Comparison of ENCODE assay signal across 8 mouse cellular contexts in genomic region chr12:108554120-108554841, GRCm38 (mm10). TPM values are rescaled to one million over a fixed set of nuclear protein-coding genes. Genes with fewer than 3 reads are reported as not detected.
A peak's percentile ranks its signal among the peaks of the same experiment; 100 is the strongest.
DNase-seq lines count a peak whose midpoint lies in the region; ATAC-seq and TF ChIP-seq lines count a peak whose summit lies in the region.

Evl (plus strand) TSS chr12:108554720.

- TF ChIP-seq CTCF in kidney, postnatal 0 days (IDR thresholded peaks at IDR 0.05; ENCODE audit: low read depth): no peak

- H3K9ac ChIP-seq in heart, embryonic 13.5 days: peak within 1 kb of the TSS; percentile 98
- peak within 1 kb of the TSS; percentile 93 for H3K9ac ChIP-seq in kidney, postnatal 0 days (ENCODE audit: low read depth, low read length)
- H3K9ac ChIP-seq in liver, embryonic 11.5 days (ENCODE audit: low read depth, low read length): peak within 1 kb of the TSS; percentile 83
- peak within 1 kb of the TSS; percentile 97 for H3K9ac ChIP-seq in stomach, embryonic 16.5 days (ENCODE audit: low read length)

- peak within 1 kb of the TSS; percentile 87 for H3K4me3 ChIP-seq in brown adipose tissue, adult 24 weeks (ENCODE audit: insufficient read depth, low read depth, low read length)
- H3K4me3 ChIP-seq in heart, embryonic 13.5 days: peak within 1 kb of the TSS; percentile 98
- H3K4me3 ChIP-seq in kidney, postnatal 0 days (replicated peaks; ENCODE audit: low read depth, low read length): peak within 1 kb of the TSS; percentile 96
- peak within 1 kb of the TSS; percentile 86 for H3K4me3 ChIP-seq in liver, embryonic 11.5 days (ENCODE audit: low read depth, low read length)
- H3K4me3 ChIP-seq in stomach, embryonic 16.5 days (replicated peaks; ENCODE audit: low read length): peak within 1 kb of the TSS; percentile 89

- peak within 1 kb of the TSS; percentile 88 for H3K4me2 ChIP-seq in heart, embryonic 13.5 days
- H3K4me2 ChIP-seq in kidney, postnatal 0 days (ENCODE audit: low read length): peak within 1 kb of the TSS; percentile 69
- peak within 1 kb of the TSS; percentile 88 for H3K4me2 ChIP-seq in liver, embryonic 11.5 days
- peak within 1 kb of the TSS; percentile 82 for H3K4me2 ChIP-seq in stomach, embryonic 16.5 days (ENCODE audit: low read depth, low read length)

- no peaks in the 10 kb centered on the region for H3K9me3 ChIP-seq in heart, embryonic 13.5 days
- no peaks in the 10 kb centered on the region for H3K9me3 ChIP-seq in kidney, postnatal 0 days (replicated peaks; ENCODE audit: low read length)
- no peaks in the 10 kb centered on the region for H3K9me3 ChIP-seq in liver, embryonic 11.5 days (ENCODE audit: control insufficient read depth, low read length)
- H3K9me3 ChIP-seq in stomach, embryonic 16.5 days (replicated peaks; ENCODE audit: control insufficient read depth, low read length): no peaks in the 10 kb centered on the region

- H3K4me1 ChIP-seq in brown adipose tissue, adult 24 weeks (ENCODE audit: control insufficient read depth, insufficient read depth, insufficient read length, low read length): peaks cover 13% of the 10 kb centered on the region
- H3K4me1 ChIP-seq in heart, embryonic 13.5 days: peaks cover 48% of the 10 kb centered on the region
- H3K4me1 ChIP-seq in kidney, postnatal 0 days (replicated peaks; ENCODE audit: insufficient read depth, low read length): peaks cover 6% of the 10 kb centered on the region
- H3K4me1 ChIP-seq in liver, embryonic 11.5 days (replicated peaks; ENCODE audit: control insufficient read depth, insufficient read depth, low read length): peaks cover 7% of the 10 kb centered on the region; the same call in 1 of the 2 replicates
- peaks cover 24% of the 10 kb centered on the region for H3K4me1 ChIP-seq in stomach, embryonic 16.5 days (ENCODE audit: control insufficient read depth, insufficient read depth, low read length)

- H3K27me3 ChIP-seq in heart, embryonic 13.5 days (replicated peaks): no peaks in the 10 kb centered on the region
- H3K27me3 ChIP-seq in kidney, postnatal 0 days (ENCODE audit: insufficient read depth, low read length): no peaks in the 10 kb centered on the region
- H3K27me3 ChIP-seq in liver, embryonic 11.5 days (replicated peaks; ENCODE audit: control insufficient read depth, insufficient read depth, low read length): peaks cover 10% of the 10 kb centered on the region
- no peaks in the 10 kb centered on the region for H3K27me3 ChIP-seq in stomach, embryonic 16.5 days (ENCODE audit: control insufficient read depth, insufficient read depth, low read length)

- WGBS in heart, embryonic 13.5 days: 3% methylated on average over 50 of the region's 50 CpGs
- 1% methylated on average over 50 of the region's 50 CpGs for WGBS in kidney, postnatal 0 days
- 4% methylated on average over 49 of the region's 50 CpGs for WGBS in liver, embryonic 11.5 days
- WGBS in stomach, embryonic 16.5 days: 2% methylated on average over 45 of the region's 50 CpGs

- H3K27ac ChIP-seq in brown adipose tissue, adult 24 weeks (replicated peaks; ENCODE audit: low read depth, low read length): peak within 1 kb of the TSS; percentile 79
- peak within 1 kb of the TSS; percentile 83 for H3K27ac ChIP-seq in heart, embryonic 13.5 days (replicated peaks)
- H3K27ac ChIP-seq in kidney, postnatal 0 days: peak within 1 kb of the TSS; percentile 84
- H3K27ac ChIP-seq in liver, embryonic 11.5 days (ENCODE audit: low read depth, low read length): no peak within 1 kb of the TSS; the same call in 1 of the 2 replicates
- H3K27ac ChIP-seq in stomach, embryonic 16.5 days (ENCODE audit: low read length): peak within 1 kb of the TSS; percentile 78

- peak; percentile 52 for DNase-seq in CD4-positive helper T cell, adult 2 months (ENCODE audit: low read depth, low spot score)
- peak; percentile 30 for DNase-seq in fibroblast of lung, adult 2 months (ENCODE audit: low read depth)
- peak; percentile 95 for DNase-seq in kidney, postnatal 0 days (ENCODE audit: low spot score)
- DNase-seq in liver, embryonic 11.5 days (ENCODE audit: low spot score): peak; percentile 93
- peak; percentile 57 for DNase-seq in naive thymus-derived CD4-positive, alpha-beta T cell, adult 2 months (ENCODE audit: low read depth)

- ATAC-seq in heart, embryonic 13.5 days (ENCODE audit: extremely low read depth, insufficient number of reproducible peaks, low FRiP score, low TSS enrichment): peak; percentile 82
- ATAC-seq in kidney, postnatal 0 days (replicated peaks; ENCODE audit: low FRiP score, low read depth): peak; percentile 94
- ATAC-seq in liver, embryonic 11.5 days (replicated peaks; ENCODE audit: low FRiP score): peak; percentile 90
- ATAC-seq in stomach, embryonic 16.5 days (ENCODE audit: insufficient read depth, low FRiP score): peak; percentile 94

- no peaks in the 10 kb centered on the region for H3K36me3 ChIP-seq in heart, embryonic 13.5 days
- no peaks in the 10 kb centered on the region for H3K36me3 ChIP-seq in kidney, postnatal 0 days (ENCODE audit: insufficient read depth, low read length)
- H3K36me3 ChIP-seq in liver, embryonic 11.5 days (ENCODE audit: control insufficient read depth, insufficient read depth, low read length): no peaks in the 10 kb centered on the region
- no peaks in the 10 kb centered on the region for H3K36me3 ChIP-seq in stomach, embryonic 16.5 days (ENCODE audit: control insufficient read depth, insufficient read depth, low read length)

RNA-seq across cellular contexts. Expression of gene Evl, which starts in this region (rescaled TPM):
- polyA plus RNA-seq in brown adipose tissue, adult 24 weeks (2012; ENCODE audit: insufficient read depth, insufficient read length, missing spikeins): 4.5 and 5.0 TPM in 2 replicates
- polyA plus RNA-seq in heart, embryonic 13.5 days (2015; fragmentation: Nextera tagmentation; extraction: Ambion mirVana): 30.6 and 36.1 TPM in 2 replicates
- polyA plus RNA-seq in kidney, postnatal 0 days (2015; fragmentation: Nextera tagmentation; extraction: Ambion mirVana): 46.5 and 52.6 TPM in 2 replicates
- polyA plus RNA-seq in liver, embryonic 11.5 days (2014; fragmentation: Nextera tagmentation; extraction: Ambion mirVana): 27.3 and 29.7 TPM in 2 replicates
- 35.4 and 37.2 TPM in 2 replicates for polyA plus RNA-seq in stomach, embryonic 16.5 days (2015; fragmentation: Nextera tagmentation; extraction: Ambion mirVana)

Comparison
In these comparisons a context has a peak if more than half of its experiments do, and no peak if none do; other contexts are left out.
1. DNase-seq: peak in every context shown above with its lines; median percentile 95 in kidney, postnatal 0 days; 93 in liver, embryonic 11.5 days; 57 in naive thymus-derived CD4-positive, alpha-beta T cell, adult 2 months; 52 in CD4-positive helper T cell, adult 2 months; 30 in fibroblast of lung, adult 2 months.